Mouse (Mus musculus): ENCODE measurements around the gene Nkx1-2. TPM values are rescaled to one million over a fixed set of nuclear protein-coding genes. Genes with fewer than 3 reads are reported as not detected.

Gene Nkx1-2
- polyA plus RNA-seq, 1 experiment: not detected

DNA sequence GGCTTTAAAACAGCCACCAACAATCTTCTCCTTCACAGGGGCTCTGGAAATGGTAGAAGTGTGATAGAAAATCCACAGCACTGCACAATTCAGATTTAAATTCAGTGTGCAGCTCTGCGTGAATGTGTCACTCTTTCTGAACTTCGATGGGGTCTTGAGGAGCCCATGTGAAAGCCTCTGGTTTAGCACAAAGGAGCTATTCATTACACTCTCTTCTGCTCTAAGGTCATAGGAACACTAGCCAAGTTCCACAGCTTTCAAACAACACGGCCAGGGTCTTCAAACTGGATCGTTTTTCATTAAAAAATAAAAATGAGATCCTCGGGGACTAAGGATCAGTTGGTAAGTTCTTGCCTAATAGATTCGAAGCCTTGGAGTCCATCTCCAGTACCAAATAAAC, 26.2 kb downstream of the Nkx1-2 start:
- Histone ChIP-seq H3K4me3 (replicated peaks; ENCODE audit: insufficient read depth, low read depth, low read length) (no peak overlapping the region), H3K4me1 (ENCODE audit: control insufficient read depth, insufficient read depth, low read length) (no peaks in the 10 kb centered on the region), H3K27me3 (ENCODE audit: control insufficient read depth, insufficient read depth, low read length) (no peaks in the 10 kb centered on the region), H3K27ac (ENCODE audit: insufficient read depth, low read length) (no peak overlapping the region)
- 45% methylated on average over 6 of the region's 6 CpGs for WGBS
- peak in 1 of 2 experiments; percentile 18 for DNase-seq
- TF ChIP-seq POLR2A (IDR thresholded peaks at IDR 0.05; ENCODE audit: borderline replicate concordance, insufficient read depth, low read length): no peak
- no peak for TF ChIP-seq CTCF (IDR thresholded peaks at IDR 0.05; ENCODE audit: borderline replicate concordance, insufficient read depth, low read depth, low read length)

DNA sequence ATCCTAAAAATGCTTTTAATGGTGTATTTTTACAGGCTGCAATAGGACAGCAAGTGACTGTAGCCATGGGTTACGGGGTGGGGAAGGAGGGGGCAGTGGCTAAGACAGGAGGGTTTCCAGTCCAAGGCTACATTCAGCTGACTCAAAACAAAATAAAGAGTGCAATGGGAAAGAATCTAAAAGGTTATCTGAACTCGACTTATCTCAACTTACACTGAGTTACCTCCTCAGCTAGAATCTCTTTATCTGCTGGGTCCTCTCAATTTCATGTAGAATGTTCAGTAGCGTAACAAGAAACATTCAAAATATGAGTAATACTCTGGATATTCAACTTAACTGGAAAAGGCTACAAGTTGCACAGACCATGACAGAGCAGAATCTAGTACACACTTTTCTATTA, 26.7 kb downstream of the Nkx1-2 start:
- DNase-seq: no peak
- Histone ChIP-seq H3K27ac (ENCODE audit: insufficient read depth, low read length) (no peak overlapping the region), H3K4me1 (ENCODE audit: control insufficient read depth, insufficient read depth, low read length) (no peaks in the 10 kb centered on the region), H3K4me3 (replicated peaks; ENCODE audit: insufficient read depth, low read depth, low read length) (no peak overlapping the region), H3K27me3 (ENCODE audit: control insufficient read depth, insufficient read depth, low read length) (no peaks in the 10 kb centered on the region)
- 87% methylated on average over 3 of the region's 3 CpGs for WGBS
- TF ChIP-seq CTCF (IDR thresholded peaks at IDR 0.05; ENCODE audit: borderline replicate concordance, insufficient read depth, low read depth, low read length) (no peak), POLR2A (IDR thresholded peaks at IDR 0.05; ENCODE audit: borderline replicate concordance, insufficient read depth, low read length) (no peak)

DNA sequence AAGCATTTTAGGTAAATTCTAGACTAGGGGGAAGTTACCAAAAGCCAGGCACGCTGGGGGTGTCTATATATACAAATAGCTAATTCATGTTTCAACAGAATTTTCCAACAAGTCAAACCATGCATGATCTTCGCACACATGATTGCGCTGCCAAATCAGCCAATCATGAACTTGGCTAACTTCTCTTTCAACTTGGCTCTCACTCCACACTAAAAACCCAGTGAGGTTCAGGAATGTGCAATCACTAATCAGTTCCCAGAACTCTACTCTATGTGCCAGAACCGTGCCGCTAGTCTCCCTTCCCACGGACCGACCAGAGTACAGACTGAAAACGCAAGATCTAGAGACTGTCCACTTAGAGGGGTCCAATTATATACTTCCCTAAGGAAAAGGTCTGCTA, 28.0 kb downstream of the Nkx1-2 start:
- no peak for TF ChIP-seq CTCF (IDR thresholded peaks at IDR 0.05; ENCODE audit: borderline replicate concordance, insufficient read depth, low read depth, low read length)
- TF ChIP-seq POLR2A (IDR thresholded peaks at IDR 0.05; ENCODE audit: borderline replicate concordance, insufficient read depth, low read length): no peak
- no peak overlapping the region for H3K27ac ChIP-seq (ENCODE audit: insufficient read depth, low read length)

DNA sequence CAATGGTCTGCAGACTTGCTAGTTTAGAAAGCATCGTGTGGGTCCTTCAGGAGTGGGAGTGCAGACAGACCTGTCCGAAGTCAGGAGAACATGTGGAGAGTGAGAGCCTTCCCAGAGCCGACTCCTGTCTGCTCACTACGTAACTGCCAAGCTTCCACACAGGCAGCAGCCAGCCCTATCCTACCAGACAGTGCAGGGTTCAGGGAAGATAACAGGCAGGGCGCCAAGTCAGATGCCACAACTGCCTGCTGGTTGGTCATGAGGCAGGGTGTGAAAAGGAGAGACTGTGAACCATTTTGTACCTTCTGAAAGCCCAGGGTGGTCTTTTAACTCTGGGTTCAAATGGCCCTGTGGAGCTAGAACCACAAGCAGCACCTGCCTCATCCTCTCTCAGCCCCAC, 29.4 kb downstream of the Nkx1-2 start:
- no peaks in the 10 kb centered on the region; the same call in 1 of the 2 replicates for H3K4me1 ChIP-seq (ENCODE audit: control insufficient read depth, insufficient read depth, low read length)
- 26% methylated on average over 5 of the region's 5 CpGs for WGBS
- H3K27ac ChIP-seq (ENCODE audit: insufficient read depth, low read length): no peak overlapping the region
- H3K4me3 ChIP-seq (replicated peaks; ENCODE audit: insufficient read depth, low read depth, low read length): no peak overlapping the region
- TF ChIP-seq CTCF (IDR thresholded peaks at IDR 0.05; ENCODE audit: borderline replicate concordance, insufficient read depth, low read depth, low read length) (no peak), POLR2A (IDR thresholded peaks at IDR 0.05; ENCODE audit: borderline replicate concordance, insufficient read depth, low read length) (no peak)
- no peaks in the 10 kb centered on the region for H3K27me3 ChIP-seq (ENCODE audit: control insufficient read depth, insufficient read depth, low read length)
- DNase-seq: peak; percentile 36 to 41

More for the DNA sequence above, 28.0 kb downstream of the Nkx1-2 start:
- DNase-seq: no peak
- no peaks in the 10 kb centered on the region for H3K4me1 ChIP-seq (ENCODE audit: control insufficient read depth, insufficient read depth, low read length)
- 29% methylated on average over 8 of the region's 8 CpGs for WGBS
- no peaks in the 10 kb centered on the region for H3K27me3 ChIP-seq (ENCODE audit: control insufficient read depth, insufficient read depth, low read length)
- H3K4me3 ChIP-seq (replicated peaks; ENCODE audit: insufficient read depth, low read depth, low read length): no peak overlapping the region

DNA sequence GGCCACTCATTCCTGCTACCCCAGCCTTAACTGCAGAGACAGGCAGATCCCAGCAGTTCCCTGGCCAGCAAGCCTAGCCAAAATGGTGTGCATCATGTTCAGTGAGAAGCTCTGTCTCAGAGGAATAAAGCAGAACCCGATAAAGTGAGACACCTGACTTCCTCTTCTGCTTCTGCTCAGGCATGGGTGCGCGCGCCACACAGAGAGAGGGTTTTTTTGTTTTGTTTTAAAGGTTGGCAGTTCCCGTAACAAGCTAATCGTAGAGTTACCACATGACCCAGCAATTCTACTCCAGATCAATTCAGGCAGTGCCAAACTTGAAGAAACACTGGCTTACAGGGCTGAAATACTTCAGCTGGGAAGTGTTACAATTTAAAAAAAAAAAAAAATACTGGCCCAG, 30.6 kb downstream of the Nkx1-2 start:
- Histone ChIP-seq H3K27me3 (ENCODE audit: control insufficient read depth, insufficient read depth, low read length) (no peaks in the 10 kb centered on the region), H3K27ac (ENCODE audit: insufficient read depth, low read length) (no peak overlapping the region)
- WGBS: 85% methylated on average over 6 of the region's 6 CpGs

GRCm38 (mm10) chr7:132565831-132566230, 33.6 kb downstream of the Nkx1-2 start:
- DNase-seq: no peak
- no peak for TF ChIP-seq CTCF (IDR thresholded peaks at IDR 0.05; ENCODE audit: borderline replicate concordance, insufficient read depth, low read depth, low read length)
- TF ChIP-seq POLR2A (IDR thresholded peaks at IDR 0.05; ENCODE audit: borderline replicate concordance, insufficient read depth, low read length): no peak
- no peaks in the 10 kb centered on the region for H3K27me3 ChIP-seq (ENCODE audit: control insufficient read depth, insufficient read depth, low read length)
- H3K4me3 ChIP-seq (replicated peaks; ENCODE audit: insufficient read depth, low read depth, low read length): no peak overlapping the region
- H3K27ac ChIP-seq (ENCODE audit: insufficient read depth, low read length): no peak overlapping the region
- no peaks in the 10 kb centered on the region; the same call in 1 of the 2 replicates for H3K4me1 ChIP-seq (ENCODE audit: control insufficient read depth, insufficient read depth, low read length)
- 53% methylated on average over 1 of the region's 1 CpGs for WGBS

More for the DNA sequence above, 30.6 kb downstream of the Nkx1-2 start:
- TF ChIP-seq CTCF (IDR thresholded peaks at IDR 0.05; ENCODE audit: borderline replicate concordance, insufficient read depth, low read depth, low read length) (no peak), POLR2A (IDR thresholded peaks at IDR 0.05; ENCODE audit: borderline replicate concordance, insufficient read depth, low read length) (no peak)
- DNase-seq: no peak
- Histone ChIP-seq H3K4me3 (replicated peaks; ENCODE audit: insufficient read depth, low read depth, low read length) (no peak overlapping the region), H3K4me1 (ENCODE audit: control insufficient read depth, insufficient read depth, low read length) (no peaks in the 10 kb centered on the region; the same call in 1 of the 2 replicates)

GRCm38 (mm10) chr7:132559138-132559766, 40.2 kb downstream of the Nkx1-2 start:
- H3K4me1 ChIP-seq (ENCODE audit: control insufficient read depth, insufficient read depth, low read length): no peaks in the 10 kb centered on the region
- DNase-seq: no peak
- no peak overlapping the region for H3K27ac ChIP-seq (ENCODE audit: insufficient read depth, low read length)
- H3K4me3 ChIP-seq (replicated peaks; ENCODE audit: insufficient read depth, low read depth, low read length): no peak overlapping the region
- no peak for TF ChIP-seq CTCF (IDR thresholded peaks at IDR 0.05; ENCODE audit: borderline replicate concordance, insufficient read depth, low read depth, low read length)
- TF ChIP-seq POLR2A (IDR thresholded peaks at IDR 0.05; ENCODE audit: borderline replicate concordance, insufficient read depth, low read length): no peak
- WGBS: 87% methylated on average over 3 of the region's 3 CpGs
- H3K27me3 ChIP-seq (ENCODE audit: control insufficient read depth, insufficient read depth, low read length): no peaks in the 10 kb centered on the region

DNA sequence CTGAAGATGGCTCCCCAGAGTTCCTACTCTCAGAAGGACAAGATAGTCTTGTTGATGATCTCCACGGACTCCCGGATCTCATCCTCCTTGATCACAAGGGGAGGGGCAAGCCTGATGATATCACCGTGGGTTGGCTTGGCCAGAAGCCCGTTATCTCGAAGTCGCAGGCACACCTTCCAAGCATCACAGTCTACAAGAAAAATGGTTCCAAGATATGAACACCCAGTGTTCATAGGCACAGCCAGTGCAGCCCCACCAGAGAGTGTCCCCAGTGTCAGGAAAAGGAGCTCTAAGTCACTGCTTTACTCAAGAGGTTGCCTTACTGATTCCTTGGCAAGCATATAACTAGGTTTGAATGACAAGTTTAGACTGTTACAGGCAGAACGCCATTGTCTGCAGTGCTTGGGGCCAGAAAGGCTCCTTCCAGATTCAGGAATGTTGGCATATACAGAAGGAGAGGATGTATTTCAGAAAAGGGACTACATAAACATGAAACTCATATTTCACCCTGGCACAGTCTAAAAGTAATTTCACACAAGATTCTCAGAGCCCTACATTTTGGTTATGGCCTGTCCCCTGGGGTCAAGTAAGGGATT, 41.2 kb downstream of the Nkx1-2 start:
- WGBS: 55% methylated on average over 7 of the region's 7 CpGs
- Histone ChIP-seq H3K4me1 (ENCODE audit: control insufficient read depth, insufficient read depth, low read length) (no peaks in the 10 kb centered on the region), H3K27ac (ENCODE audit: insufficient read depth, low read length) (no peak overlapping the region), H3K27me3 (ENCODE audit: control insufficient read depth, insufficient read depth, low read length) (no peaks in the 10 kb centered on the region), H3K4me3 (replicated peaks; ENCODE audit: insufficient read depth, low read depth, low read length) (no peak overlapping the region)
- no peak for DNase-seq
- no peak for TF ChIP-seq CTCF (IDR thresholded peaks at IDR 0.05; ENCODE audit: borderline replicate concordance, insufficient read depth, low read depth, low read length)
- TF ChIP-seq POLR2A (IDR thresholded peaks at IDR 0.05; ENCODE audit: borderline replicate concordance, insufficient read depth, low read length): no peak
